Mouse (Mus musculus): ENCODE measurements around the gene Mob3b.

The Mob3b gene

DNA sequence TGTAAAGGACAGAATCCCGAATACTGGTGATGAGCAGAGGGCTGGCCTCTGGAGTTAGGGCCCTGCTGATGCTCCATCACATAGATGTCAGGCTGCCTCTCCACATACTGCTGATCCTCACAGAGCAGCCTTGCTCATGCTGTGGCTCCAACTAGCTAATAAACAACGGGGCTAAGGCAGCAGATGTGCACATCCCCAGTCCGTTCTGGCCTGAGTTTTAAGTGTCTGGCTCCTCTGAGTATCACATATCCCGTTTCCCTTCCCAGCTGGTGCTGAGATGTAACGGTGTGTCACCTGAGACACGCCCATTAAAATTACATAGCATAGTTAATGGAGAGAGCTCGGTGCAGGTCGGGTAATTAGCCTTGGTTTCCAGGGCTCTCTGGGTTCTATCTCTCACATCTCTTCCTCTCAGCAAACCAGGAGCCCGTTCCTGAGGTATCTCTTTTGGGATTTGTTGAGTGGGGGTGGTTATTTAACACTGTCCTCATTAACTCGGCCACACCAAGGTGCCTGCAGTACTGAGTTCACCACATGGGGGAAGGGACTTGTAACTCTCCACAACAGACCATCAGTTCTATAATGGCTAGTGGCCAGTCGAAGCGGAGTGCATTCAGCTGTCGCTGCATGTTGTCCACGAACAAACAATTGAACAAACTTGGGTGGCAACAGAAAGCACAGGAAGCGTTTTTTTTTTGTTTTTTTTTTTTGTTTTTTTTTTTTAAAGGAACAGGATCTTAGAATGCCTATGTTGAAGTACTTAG, 92.0 kb downstream of the Mob3b start:
- no peak for DNase-seq (ENCODE audit: low spot score)

DNA sequence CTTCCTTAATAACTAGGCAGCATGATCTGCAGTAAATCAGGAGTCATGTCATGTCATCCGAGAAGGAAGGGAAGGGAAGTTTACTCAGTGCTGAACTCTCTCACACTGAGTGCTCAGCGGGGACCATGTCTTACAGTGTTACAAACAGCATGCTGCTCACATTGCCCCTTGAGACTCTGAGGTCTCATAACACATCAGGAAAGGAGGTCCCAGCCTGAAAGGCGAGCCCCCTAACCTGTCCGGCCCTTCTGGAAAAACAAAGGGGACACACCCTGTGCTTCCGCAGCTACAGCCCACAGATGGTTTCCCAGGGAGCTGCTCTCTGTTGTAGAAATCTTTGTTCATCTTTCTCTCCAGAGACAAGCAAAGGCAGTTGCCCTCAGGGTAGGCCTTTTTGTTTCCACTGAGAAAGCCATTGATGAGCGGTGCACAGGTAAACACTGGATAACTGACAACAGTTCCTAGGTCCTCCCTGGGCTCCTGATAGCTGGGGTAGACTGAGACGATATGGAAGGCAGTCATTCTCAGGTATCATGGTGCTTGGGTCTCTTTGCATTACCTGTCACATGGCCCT, 94.1 kb downstream of the Mob3b start:
- DNase-seq (ENCODE audit: low spot score) = no peak

DNA sequence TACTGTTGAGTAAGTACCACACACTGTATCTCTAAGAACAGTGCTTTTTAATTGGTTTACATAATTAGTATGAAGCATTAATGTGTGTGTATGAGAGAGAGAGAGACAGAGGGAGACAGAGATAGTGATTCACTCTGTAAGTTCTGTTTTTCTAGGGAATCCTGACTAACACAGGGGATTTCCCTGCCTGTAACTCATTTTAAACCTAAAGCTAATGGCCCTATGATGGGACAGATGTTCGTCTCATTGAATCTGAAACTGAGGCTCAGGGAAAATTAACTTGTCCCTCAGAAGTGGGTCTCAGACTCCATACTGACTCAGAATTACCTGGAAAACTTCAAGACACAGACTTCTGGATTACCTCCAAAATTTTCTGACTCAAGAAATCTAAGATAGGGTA, 96.3 kb downstream of the Mob3b start:
- no peak for DNase-seq (ENCODE audit: low spot score)

DNA sequence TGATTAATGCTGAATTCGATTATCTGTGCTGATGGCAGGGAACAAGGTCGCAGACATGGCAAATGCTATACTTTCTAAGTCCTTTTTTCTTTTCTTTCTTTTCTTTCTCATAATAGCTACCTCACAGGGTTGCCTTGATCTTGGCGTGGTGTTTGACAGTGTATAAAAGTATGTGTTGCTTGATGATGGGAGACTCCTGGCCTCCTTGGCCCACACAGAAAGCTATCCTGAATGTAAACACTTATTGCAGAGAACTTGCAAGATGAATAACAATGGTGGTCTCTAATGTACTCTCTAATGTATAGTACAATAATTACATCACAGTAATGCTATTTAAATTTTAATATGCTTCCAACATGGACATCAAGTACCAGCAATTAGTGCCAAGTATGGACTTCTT, 96.9 kb downstream of the Mob3b start:
- no peak for DNase-seq (ENCODE audit: low spot score)

DNA sequence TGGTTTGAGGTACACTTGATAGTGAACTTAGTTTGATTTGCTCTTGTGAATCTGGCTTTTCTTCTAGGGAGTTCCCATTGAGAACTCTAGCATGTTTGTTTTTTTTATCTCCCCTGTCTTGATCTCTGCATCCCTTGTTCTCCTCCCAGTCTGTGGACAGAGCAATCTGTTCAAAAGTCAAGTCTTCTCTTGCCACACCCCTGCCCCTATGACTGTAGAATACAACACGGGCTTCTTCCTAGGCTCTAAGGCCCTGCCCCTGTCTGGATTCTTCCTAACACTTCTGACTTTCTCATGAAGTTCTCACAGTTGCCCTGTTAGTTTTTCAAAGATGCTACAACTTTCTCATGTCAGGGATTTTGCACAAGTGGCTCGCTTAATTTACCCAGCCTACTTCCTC, 102.9 kb downstream of the Mob3b start:
- DNase-seq (ENCODE audit: low spot score) = no peak

DNA sequence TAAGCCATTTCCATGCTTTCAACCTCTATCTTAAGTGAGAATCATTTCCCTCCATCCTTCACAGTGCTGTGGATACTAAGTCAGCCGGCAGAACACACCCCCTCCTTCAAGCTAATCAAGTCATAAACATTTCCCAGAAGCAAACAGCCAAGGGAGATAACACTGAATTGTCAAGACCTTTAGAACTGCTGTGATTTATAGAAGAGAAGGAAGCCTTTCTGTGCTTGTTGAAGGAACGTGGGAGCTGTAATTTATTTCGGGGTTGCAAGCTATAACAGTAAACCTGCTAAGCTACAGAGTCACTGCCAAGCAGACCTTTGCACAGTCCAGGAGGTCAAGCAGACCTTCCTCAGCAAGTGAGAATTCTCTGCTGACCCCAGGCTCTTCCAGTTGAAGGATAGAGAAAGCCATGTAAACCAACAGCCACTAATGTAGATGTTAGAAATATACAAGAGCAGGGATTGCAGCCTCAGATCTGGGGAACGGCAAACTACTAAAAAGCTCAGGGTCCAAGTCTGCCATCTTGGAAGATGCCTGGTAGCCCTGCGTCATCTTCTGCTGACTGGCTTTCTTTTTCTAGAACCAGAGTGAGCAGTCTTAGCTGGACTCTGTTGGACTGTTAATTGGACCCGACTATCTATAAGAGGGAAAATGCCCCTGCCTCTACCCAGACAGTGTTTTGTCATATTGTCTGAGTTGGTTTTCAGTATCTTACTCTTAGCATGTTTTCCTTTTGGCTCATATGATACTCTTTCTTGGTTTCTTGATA, 104.9 kb downstream of the Mob3b start:
- DNase-seq (ENCODE audit: low spot score) = no peak

DNA sequence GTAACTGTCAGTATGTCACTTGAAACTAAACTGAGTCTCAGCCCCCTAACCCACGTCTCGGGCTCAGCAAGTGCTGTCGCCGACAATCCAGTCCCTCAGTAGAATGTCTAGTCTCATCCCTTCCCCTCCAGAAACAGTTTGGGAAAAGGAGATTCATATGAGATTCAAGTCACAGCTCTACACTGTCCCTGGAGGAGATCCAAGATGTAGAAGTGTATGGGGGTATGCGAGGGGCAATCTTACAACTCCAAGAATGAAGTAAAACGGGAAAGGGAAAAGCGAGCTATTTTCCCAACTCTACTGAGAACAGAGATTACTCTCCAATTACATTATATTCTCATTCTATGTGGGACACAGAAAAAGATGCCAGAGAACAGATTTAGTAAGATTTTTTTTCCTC, 106.1 kb downstream of the Mob3b start:
- DNase-seq (ENCODE audit: low spot score) = no peak

DNA sequence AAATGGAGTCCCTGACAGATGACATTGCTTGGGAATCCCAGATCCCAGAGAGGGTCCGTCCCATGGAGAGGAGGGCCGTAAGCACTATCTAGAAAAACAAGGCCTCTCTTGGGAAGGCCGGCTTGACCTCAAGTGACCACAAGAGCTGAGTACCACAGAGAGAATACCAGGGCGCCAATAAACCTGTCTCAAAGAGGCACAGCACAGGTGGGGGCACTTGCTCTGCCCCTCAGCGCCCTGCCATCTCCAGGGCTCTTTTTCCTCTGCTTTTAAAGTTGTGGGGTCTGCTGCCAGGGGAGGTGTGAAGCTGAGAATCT, 107.6 kb downstream of the Mob3b start:
- no peak for DNase-seq (ENCODE audit: low spot score)

DNA sequence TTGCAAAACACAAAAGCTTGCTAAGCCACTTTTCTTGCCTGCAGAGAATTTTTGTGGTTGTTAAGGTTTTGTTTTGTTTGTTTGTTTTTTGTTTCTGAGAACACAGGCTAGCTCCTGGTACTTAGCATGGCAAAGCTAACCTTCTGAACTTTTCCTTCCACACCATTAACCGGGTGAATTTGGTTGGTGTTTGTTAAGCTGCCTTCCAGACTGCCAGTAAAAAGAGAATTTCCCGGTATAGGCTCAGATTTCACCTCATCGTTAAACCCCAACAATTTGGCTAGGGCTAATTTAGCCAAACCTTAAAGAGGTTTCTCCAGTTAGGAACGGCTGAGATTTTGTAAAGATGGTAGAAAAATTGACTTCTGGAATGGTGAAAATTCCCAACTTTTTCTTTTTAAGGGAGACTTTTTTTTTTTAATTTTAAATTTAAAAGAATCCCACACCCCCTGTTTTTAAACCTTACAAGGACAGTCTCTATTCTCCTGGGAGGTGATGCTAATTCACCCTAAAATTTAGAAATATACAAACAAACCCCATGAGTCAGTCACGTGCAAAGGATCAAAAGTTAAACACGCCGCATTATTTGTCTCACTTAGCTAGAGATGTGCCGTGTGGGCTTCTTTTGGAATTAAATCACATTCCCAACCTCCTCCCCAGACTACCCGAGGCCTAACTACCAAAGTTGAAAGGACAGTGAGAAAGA, 108.1 kb downstream of the Mob3b start:
- DNase-seq (ENCODE audit: low spot score) = no peak

DNA sequence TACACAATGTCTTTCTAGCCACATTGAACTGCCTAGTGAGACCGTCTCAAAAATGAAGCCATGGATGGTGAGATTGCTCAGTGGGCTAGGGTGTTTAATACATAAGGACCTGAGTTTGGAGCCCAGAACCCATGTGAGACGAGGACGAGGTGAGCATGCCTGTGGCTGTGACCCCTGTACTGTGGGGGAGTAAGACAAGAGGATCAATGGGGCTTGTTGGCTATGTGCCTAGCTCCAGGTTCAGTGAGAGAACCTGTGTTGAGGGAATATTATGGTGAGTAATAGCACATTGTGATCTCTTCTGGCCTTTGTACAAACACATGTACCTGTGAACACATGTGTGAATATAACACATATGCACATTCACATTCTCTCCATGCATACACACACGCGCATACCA, 116.4 kb downstream of the Mob3b start:
- DNase-seq (ENCODE audit: low spot score) = no peak

DNA sequence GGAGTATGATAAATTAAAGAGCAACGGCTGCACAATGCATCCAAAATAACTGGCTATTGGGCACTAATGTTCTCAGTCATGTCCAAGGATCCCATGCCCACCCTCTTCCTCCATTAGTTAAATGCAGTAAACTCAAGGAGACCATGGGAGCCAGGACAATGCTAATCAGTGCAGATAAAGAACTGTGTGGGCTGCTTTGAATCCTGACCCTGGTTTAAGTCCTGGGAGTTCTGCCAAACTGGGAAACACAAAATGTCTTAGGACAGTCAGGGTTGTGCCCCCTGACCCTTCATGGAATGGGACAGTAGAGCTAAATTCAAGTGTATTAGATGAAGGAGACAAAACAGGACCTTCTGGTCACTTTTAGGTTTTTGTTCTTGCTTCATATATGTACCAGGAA, 117.0 kb downstream of the Mob3b start:
- no peak for DNase-seq (ENCODE audit: low spot score)

DNA sequence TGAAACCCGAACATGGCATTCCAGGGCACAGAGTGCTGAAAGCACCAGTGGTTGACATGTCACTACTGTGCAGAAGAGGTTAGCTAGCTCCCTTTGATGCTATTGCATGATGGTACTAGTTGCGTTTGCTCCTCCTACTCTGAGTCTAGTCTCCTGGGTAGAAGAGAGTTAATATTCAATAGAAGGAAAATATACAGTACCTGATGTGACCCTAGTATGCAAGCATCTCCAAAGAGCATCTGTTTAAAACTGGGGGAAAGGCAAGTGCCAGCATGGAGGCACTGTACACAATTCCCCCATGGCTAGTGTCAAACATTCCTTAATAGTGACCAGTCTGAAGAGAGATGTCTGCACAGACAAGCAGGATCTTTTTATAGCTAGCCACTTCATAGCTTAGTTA, 119.5 kb downstream of the Mob3b start:
- DNase-seq (ENCODE audit: low spot score) = no peak

DNA sequence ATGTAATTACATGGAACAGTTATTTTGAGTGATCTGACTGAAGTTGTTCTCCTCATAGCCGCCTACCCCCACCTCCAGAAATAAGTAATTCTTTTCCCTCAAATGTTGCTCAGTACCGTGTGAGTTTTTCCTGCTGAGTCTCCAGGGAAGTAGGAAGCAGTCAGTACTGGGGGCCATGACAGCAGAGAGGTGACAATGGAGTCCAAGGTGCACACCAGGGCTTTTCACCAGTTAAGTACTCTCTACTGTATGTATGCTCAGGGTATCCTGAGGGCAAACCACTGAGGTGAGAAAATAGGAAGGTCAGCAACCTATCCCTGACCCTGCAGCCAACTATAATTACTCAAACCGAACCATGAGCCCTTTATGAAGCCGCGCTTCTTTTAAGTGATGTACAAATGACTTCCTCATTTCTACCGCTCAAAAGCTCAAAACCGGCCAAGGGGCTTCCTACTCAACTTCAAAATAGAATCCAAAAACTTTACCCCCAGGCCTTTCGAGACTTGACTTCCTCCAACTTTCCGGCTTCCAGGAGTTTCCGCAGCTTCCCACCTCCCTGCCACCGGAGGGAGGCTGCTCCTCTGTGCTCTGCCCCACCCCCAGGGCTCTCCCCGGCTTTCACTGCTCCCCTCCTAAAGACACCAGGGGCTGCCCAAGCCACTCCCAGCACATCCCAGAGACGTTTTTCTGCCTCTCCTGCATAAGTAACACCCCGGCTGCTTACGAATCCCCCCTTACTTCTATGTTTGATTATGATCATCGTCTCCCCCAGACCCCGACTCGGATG, 122.6 kb downstream of the Mob3b start:
- DNase-seq (ENCODE audit: low spot score) = no peak

DNA sequence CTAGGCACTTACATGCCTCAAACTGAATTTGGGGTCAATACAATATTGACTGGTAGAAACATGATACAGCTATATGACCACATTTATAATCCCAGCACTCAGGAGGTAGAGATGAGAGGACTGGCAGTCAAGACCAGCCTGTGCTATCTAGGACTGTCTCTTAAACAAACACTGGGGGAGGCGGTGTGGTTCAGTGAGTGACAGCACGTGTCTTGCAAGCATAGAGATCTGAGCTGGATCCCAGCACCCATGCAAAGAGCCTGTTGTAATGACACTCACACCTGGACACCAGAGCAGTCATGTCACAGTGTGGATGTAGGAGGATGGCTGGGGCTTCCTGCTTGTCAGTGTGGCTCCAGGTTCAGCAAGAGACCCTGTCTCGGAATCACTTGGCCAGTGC, 124.5 kb downstream of the Mob3b start:
- DNase-seq (ENCODE audit: low spot score) = no peak

DNA sequence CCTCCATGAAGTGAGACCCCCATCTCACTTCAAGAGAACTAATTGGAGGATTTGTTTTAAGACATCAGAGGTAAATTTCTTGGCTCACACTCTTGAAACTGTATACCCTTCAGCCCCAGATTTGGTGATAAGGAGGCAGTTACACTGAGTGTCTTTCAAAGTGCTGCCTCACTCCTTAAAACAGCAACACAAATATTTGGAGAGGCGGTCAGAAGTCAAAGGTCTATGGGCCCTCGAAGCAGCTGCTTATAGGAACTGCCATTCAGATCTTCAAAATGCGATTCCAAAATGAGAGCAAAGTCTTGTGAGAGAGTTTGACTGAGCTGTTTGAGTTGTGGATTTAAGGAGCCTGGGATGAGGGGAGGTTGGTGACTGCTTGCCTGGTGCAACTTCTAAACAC, 125.7 kb downstream of the Mob3b start:
- DNase-seq (ENCODE audit: low spot score) = no peak

DNA sequence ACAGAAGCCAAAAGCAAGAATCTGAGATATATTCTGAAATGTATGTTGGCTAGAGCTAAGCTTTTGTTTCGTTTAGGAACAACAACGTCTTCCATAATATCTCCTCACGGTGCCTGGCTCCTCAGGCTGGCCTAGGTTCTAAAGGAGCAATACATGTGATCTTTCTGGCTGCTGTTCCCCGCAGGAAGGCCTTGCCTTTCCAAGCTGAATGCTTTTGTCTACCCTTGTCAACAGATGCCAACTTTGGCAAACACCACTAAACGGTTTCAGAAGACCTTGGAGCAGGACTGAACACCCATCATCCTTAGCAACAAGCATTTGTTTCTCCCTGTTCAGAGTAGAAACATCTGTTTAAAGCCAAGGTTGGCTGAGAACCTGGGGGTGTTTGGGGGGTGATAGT, 126.1 kb downstream of the Mob3b start:
- no peak for DNase-seq (ENCODE audit: low spot score)

DNA sequence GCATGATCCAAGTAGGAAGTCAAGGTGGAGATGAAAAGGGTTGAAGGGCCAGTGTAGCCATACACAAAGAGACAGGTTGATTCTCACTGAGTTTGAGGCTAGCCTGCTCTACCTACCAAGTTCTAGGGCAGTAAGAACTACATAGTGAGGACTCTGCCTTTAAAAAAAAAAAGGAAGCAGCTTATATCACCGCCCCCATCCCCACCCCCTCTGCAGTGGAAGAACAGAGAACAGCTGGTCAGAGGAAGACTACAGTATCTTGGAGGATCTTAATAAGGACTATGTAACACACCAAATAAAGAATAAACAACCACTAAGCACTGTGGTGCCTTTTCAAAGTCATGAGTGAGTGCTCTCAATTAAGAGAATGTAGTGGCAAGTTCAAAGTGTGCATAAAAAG, 138.9 kb downstream of the Mob3b start:
- DNase-seq (ENCODE audit: low spot score) = no peak

DNA sequence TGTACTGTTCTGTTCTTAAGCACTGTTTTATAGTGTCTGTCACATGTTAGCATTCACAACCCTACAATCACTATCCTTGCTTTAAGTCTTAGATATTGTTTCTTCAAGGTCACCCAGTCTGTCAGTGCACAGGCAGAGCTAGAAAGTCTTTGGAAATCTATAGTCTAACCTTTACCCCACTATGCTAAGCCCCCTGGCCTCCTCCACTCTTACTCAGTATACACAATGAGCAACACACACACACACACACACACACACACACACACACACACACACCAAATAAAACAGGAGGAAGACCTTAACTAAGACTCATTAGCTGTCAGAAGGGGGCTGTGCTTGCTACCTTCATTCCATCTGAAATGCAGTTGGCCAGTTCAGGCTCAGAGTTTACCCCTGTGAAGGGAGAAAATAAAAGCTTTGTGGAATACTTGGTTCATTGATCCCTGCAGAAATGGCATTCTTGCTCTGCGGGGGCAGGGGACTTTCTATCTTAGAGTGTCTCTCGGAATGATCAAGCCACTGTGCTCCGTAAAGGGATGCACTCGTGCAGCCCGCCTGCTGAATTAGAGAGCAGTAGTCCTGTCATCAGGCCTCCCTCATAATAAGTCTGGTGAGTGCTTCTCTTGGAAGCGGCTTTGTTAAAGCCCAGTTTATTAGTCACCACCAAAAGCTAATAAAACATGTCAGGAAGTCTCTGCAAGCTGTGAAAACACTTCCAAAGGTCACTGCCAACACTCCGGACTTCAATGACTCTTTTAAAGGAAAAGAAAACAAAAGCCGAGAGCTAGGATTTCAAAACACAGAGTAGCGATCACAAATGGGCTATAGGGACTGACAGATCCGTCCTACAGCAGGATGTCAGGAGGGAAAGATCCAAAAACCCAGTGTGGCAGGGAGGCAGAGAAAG, 144.6 kb downstream of the Mob3b start:
- DNase-seq (ENCODE audit: low spot score) = no peak

DNA sequence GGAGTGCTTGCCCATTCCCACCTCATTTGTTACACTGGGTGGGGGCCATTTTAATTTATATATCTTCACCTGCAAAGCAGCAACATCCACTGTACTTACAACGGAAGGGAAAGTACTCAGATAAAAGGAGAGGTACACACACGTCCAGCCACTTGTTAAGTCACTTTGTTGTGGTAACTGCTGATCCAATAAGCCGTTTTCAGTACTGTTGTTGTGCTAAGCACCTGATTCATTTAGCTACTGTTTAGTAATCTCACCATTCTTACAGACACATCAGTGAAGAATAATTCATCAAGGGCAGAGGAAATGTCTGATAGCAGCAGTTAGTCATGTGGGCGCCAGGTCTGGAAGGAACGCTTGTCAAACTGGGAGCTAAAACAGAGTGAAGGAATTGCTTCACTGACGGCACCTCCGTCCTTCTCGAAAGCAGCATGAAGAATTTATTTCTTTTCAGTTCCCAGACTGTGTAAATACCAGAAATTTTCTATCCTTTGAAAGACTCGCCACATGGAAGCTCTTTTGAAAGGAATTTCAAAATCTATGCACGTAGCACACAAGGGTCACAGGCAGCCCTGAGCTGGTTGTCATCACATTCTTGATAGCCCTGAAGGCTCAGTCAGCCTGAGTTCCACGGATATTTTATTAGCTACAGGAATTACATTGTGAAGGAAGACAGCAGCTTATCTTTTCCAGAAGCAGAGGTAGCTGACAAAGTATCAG, 150.6 kb downstream of the Mob3b start:
- no peak for DNase-seq (ENCODE audit: low spot score)

DNA sequence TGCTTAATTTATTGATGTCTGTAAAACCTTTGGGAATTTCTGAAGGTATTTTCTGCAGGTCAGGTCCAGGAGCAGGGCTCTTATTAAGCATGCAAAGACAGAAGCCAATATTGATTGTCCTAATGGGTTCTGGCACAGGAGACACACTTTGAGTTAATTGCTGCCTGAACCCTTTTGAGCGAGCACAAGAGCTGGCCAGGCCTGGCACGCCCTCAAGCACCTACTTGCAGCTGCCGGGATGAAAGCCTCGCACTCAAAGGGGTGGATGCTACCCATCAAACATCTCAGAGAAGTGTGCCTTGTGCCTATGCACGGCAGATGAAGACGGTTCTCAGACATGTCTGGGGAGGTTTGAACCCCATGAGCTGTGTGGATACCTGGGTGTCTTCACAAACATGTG, 151.2 kb downstream of the Mob3b start:
- no peak for DNase-seq (ENCODE audit: low spot score)

All from urinary bladder, postnatal 14 days (tissue).